Mouse (Mus musculus) adrenal gland, adult 8-10 months (tissue): ENCODE measurements around the gene Kcnk7. TPM values are rescaled to one million over a fixed set of nuclear protein-coding genes. Genes with fewer than 3 reads are reported as not detected.

Source experiments
- DNase-seq: peaks from one replicate; pipeline ENCODE4 v3.0.0; 2022
- total RNA-seq, 4 experiments: library from RNA; stranded (reverse); gene quantifications; 2 replicates each; pipeline ENCODE4 v1.2.4; 2022

Gene Kcnk7
- total RNA-seq, 4 experiments from 2014 or later: not detected

DNA sequence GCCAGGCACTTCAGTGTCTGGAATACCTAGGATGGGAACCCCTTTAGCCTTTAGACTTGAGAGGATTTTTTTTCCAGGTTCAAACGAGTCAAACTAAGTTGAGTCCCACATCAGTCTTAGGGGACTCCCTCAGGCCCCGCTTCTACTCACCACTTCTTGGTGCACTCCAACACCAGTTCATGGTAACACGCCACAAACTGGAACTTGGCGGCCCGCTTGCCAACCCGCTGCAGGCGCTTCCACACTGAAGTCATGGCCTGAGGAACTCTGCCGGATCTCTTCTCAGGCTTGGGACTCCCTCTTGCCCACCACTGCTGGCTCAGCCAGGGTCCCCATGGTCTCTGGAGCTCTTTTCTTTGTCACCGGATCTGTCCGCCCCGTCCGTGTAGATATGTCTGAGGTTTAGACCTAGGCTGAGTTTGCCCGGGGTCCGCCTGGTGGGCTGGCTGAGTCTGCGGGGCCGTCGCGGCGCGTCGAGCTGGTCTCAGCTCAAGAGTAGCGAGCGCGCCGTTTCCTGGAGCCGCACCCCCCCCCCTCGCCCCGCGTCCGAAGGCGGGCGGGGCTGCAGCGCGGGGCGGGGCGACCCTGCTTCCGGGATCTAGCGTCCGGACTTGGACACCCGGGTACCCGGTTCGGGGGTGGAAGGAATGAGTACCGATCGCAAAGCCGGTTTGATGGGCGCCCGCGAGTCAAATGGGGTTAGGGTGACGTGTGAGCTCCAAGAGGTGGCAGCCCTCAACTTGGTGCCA is 21.8 kb downstream of the Kcnk7 start, which contains the start of gene Ehbp1l1:
TSS of gene Ehbp1l1 (minus strand) at position 551 of the 749 bp plus-strand sequence.
- no peak for DNase-seq

DNA sequence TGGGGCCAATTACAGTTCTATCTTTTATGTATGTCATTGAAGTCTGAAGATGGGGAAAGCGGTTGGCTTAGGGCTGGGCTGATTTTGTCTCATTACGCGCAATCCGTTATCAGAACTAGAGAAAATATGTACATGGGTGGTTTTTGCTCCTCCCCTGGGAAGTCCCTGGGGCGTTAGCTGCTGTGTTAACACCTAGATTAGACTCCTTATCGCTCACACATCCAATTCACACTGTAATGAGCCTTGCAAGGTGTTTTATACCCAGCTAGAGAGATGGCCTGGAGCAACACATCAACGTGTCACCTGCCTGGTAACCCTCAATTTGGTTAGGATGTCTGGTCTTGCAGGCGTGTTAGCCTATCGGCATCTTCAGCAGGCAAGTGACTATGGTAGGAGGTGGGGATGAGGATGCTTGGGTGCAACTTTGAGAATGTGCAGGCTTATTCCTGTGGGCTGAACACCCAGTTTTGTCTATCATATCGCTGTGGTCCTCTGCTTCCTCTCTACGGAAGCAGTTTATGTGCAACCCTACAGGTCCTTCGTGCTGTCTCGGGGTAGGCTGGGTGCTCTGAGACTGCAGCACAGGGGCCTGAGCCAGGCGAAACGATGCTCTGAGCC is 22.9 kb downstream of the Kcnk7 start:
- DNase-seq: no peak

DNA sequence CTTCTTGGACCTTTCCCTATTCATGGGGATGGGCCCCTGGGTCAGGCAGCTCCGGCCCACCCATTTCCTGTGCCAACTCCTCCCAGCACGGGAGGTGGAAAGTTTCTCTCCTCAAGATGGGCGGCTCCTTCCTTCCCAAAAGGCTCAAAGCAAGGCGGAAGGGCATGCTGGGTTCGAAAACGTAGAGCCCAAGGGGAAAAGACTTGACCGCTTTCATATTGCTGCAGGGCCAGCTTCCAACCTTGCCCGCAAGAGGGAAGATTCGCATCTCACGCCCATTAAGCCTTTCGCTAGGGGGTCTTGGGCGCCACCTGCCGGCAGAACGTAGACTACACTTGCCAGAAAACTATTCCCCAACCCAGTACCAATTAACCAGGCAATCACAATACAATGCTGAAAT is 23.5 kb downstream of the Kcnk7 start:
- no peak for DNase-seq

DNA sequence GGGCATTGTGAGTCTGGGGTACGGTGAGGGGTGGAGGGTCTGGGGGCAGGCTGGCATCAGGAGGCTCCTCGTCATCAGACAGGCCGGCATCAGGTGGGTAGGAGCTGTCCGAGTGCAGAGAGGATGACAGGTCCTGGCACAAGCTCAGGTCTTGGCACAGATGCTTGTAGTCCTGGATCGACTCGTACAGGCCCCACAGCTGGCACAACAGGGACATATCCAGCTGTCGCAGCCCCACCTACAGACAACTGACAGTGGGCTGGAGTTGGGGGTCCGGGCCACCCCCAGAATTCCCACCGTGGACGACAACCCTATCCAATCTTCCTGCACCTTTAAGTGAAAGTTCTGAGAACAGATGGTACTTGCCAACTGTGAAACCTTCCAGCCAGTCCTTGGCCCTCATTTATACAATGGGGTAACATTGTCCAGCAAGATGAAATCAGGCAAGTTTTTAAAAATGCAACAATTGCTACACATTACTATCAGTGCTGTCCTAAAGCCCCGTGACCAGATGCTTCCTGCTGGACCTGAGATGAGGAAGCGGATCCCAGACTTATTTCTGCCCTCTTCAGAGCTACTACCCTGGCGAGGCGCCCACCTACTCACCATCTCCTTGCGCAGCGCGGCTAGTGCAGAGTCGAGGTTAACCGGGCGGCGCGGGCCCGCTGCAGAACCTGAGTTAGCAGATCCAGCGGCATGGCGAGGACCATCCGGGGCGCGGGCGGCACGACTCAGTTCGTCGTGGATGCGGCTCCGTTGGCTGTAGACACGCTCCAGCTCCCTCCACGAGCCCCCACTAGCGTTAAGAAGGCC is 24.7 kb downstream of the Kcnk7 start:
- no peak for DNase-seq

DNA sequence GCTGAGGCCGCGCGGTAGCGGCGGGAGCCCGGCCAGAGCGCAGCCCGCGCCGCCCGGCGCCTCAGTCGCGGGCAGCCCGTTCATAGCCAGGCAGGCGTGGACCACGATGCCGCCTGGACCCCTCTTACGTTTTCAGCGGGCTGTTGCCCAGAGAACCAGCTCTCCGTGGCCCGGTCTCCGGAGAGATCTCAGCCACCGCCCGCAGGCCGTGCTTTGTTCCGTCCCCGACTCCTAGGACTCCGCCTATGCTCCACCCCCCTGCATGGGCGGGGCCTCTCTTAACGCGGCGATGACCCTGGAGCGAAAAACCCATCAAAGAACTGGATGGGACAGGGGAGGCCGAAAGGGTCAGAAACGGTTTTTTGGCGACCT is 25.3 kb downstream of the Kcnk7 start, which contains the start of gene Fam89b:
TSS of gene Fam89b (minus strand) at position 210 of the 372 bp plus-strand sequence.
- DNase-seq: peak; percentile 86

DNA sequence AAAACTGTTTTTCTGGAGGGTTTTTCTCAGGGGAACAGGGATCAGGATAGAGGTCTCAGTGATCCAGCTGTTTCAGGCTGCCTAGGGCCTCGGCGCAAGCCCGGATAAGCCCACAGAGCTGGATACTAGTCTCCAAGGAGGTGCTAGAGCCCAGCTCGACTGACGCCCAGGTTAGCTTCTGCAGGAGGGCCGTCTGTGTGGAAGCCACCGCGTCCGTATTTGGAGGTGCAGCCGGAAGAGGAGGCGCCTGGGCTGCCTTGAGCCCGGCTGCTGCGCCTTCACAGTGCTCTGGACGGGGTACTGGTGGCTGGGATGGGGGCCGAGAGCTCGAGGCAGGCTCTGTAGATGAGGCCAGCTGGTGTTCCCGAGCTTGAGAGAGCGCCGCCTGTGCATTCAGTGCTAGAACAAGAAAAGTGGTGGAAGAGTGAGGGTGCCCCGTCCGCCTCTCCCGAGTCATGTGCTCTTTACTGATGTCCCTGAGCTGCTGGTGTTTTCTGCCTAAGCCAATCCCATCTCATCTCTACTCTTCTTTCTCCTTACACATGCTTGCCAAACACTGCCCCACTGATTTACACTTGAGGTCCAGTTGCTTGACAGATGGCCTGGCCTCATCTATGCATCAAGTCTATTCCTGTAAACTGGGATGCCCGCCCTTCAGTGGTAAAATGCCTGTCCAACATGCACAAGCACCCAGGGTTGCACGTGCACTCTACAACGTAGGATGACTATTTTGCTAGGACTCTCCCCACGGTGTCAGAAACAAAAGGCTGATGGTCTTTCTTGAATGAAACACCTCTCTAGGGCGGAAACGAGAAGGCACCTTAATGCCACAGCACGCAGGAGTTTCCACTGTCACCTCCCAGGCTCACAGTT is 26.4 kb downstream of the Kcnk7 start:
- no peak for DNase-seq

DNA sequence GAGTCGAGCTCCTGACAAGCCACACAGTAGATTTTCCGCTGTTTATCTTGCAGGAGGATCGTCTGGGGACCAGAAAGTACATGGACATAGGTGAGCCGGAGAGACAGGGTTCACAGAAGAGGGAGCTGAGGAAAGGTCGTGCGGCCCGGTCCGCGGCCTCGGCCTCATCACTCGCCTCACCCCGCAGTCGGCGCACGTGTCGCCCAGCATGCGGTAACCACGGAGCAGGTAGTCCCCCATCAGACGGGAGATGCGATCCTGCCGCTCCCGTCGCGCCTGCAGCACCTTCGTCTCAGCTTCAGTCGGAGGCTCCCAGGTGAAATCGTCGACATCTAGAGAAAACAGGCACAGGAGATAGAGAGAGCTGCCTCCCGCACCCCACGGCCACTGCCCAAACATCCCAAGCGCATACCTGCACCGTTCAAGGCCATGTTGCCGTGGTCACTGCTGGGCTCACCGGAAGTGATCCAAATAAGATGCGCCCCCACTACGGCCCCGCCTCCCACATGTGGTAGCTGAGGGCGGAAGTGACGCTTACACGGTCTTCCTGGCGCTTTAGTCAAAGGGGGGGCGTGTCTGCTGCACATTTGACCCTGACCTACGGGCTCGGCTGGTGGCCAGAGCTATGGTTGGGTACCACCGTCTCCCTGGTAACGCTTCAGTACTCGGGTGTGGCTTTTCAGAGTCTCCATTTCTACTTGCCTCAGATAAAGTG is 27.3 kb downstream of the Kcnk7 start:
- DNase-seq: peak; percentile 95

DNA sequence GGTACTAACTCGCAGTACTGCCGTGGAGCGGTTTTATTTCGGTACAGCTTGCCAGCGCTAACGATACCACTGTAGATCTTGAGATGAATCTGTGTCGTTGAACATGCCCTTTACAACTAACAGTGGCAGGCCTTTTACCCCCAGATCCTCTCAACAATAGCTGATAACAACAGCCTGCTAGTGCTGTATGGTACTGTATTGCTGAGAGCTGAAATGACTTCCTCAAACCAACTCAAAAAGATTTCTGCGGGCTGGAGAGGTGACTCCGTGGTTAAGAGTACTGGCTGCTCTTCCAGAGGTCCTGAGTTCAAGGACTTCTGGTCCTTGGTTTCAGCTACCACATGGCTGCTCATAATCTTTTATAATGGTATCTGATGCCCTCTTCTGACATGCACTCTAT is 30.2 kb downstream of the Kcnk7 start:
- no peak for DNase-seq

DNA sequence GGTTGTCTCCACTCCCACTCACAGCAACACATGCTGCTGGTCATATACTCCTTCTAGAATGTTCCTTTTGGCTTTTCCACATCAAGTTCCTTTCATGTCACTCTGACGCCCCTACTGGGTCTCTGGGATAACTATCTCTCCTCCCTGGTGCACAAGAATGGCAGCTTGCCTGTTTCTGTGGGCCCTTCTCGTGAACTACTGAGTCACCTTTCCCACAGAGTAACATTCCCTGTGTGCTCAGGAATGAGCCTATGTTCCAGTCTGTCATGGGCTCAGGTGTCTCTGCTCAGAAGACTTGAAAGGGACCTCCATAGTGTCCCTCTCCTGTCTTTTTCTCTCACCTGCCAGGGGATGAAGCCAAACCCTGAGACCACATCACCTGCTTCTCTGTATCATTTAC is 35.3 kb downstream of the Kcnk7 start:
- no peak for DNase-seq

DNA sequence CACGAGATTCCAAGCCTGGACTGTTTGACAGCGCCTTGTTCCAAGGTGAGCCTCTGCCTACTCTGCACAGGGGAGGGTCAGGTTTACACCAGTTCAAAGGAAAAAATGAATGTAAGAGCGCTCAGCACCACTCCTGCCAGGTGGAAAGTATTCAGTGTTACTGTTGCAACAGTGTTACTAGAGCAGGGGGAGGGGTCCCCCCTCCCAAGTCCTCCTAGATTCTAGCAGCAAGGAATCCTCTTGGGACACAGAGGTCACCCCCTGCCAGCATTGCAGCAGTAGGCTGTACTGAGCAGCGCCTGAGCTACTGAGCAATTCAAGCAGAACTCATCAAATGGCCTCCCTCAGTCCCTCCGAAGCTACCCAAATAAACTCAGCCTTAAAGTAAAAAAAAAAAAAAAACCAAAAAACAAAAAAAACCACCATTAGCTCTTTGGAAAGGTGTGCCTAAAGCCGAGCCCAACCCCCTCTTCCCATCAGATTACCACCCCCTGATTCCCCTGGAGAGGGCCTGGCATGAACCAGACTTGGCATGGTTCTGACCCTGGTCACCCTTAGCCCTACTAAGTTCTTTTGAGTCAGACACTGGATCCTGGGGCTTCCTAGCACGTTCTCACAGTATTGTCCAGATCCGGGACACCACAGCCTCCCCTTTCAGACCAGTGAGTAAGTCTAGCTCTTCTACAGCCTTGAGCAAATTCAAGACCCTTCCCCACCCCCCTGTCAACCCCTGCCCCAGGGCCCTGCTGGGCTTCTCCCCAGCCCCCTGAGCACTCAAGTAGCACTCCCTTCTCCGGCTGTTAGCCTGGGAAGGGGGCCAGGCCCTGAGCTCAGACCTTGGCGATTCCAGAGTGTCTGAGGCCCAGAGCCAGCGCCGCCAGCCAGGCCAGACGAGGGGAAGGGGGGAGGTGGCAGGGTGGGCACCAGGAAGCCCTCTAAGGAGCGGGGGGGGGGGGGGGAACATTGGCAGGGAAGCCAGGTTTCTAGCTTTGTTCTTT is 36.5 kb downstream of the Kcnk7 start, which contains the start of gene Ltbp3:
TSS of gene Ltbp3 (plus strand) at position 585 of the 998 bp plus-strand sequence.
- DNase-seq: no peak

DNA sequence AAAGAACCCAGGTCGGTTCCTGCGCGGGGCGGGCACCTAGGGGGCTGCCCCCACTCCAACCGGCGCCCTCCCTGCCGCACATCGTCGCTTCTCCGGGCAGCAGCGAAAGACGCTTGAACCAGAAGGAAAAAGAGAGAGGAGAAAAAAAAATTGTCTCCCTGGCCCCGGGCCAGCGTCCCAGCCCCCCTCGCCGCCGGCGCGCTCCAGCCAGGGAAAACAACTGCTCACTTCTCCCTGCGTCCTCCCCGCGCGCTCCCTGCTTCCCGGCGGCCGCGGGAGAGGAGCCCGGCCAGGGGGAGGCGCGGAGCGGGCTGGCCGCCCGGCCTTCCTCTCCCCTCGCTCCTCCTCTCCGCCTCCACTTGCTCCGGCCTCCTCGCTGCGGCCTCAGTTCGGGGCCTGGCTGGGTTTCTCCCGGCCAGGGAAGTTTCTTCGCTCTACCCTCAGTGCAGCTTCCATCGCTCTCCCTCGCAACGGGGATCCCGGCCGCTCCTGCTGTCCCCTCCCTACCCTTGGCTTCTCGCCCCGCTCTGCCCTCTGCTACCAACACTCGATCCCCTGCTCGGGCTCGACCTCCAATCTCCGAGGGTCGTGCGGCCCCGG is 37.6 kb downstream of the Kcnk7 start:
- DNase-seq: peak; percentile 78

DNA sequence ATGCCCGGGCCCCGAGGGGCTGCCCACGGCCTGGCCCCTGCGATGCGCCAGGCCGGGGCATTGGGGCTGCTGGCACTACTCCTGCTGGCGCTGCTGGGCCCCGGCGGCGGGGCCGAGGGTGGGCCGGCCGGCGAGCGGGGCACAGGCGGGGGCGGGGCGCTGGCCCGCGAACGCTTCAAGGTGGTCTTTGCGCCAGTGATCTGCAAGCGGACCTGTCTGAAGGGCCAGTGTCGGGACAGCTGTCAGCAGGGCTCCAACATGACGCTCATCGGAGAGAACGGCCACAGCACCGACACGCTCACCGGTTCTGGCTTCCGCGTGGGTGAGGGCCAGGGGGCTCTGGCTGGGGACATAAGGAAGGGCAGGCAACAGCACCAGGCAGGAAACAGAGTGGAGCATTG is 38.1 kb downstream of the Kcnk7 start:
- DNase-seq: no peak

DNA sequence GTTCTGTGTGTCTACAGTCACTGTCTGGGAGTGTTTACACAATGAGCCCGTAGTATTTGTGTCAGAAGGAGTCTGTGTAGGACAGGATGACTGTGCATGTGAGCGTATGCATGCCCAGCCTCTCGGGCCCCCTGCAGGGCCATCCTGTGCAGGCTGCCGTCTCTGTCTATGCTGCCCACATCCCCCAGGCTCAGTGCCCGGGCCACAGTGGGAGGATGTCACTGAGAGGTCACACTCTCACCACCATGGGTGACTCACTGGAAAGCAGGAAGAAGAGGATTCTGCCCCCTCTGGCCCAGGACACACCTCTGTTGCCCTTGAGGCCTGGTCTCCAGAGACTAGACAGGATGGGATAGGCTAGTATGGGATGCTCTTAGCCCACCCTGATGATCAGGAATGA is 39.4 kb downstream of the Kcnk7 start:
- peak; percentile 57 for DNase-seq

DNA sequence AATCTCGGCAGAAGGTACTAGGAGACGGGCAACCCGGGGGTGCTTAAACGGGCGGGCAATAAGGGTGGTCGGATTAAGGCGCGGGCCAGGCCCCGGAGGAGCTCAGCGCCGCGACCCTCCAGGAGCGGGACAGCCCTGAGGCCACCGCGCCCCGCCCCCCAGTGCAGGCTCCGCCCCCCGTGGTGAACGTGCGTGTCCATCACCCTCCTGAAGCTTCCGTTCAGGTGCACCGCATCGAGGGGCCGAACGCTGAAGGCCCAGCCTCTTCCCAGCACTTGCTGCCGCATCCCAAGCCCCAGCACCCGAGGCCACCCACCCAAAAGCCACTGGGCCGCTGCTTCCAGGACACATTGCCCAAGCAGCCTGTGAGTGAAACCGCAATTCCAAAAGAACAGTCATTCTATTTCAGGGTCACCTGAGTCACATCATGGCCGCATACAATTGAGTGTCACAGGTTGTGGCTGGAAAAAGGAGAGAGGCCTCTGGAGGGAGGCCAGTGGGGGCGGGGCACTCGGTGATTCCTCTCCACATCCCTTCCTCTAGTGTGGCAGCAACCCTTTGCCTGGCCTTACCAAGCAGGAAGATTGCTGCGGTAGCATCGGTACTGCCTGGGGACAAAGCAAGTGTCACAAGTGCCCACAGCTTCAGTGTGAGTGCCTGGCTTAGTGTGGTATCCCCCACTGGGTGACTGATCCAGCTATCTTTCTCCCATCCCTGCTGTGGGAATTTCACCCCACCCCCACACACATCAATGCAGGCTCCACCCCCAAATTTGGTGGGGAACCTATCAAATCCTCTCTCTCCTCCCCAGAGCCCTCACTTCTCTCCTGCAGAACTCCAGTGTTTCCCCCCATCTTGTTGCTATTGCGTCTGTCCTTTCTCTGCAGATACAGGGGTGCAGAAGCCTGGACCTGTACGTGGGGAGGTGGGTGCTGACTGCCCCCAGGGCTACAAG is 41.9 kb downstream of the Kcnk7 start:
- peak; percentile 74 for DNase-seq

DNA sequence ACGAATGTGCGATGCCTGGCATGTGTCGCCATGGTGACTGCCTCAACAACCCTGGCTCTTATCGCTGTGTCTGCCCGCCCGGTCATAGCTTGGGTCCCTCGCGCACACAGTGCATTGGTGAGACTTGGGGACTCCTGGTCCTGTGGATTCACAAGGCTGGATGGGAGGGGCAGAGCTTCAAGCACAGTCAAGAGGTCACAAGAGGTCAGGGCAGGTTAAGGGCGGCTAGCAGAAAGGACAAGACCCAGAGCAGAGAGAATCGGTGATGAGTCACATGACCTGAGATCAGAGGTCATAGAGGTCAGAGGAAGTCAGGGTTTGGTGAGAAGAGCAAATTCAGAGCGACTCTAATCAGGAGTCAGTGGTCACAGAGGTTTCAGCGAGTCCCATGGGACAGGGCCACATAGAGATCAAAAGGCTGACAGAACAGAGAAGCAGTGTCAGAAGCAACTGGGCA is 42.8 kb downstream of the Kcnk7 start:
- no peak for DNase-seq

DNA sequence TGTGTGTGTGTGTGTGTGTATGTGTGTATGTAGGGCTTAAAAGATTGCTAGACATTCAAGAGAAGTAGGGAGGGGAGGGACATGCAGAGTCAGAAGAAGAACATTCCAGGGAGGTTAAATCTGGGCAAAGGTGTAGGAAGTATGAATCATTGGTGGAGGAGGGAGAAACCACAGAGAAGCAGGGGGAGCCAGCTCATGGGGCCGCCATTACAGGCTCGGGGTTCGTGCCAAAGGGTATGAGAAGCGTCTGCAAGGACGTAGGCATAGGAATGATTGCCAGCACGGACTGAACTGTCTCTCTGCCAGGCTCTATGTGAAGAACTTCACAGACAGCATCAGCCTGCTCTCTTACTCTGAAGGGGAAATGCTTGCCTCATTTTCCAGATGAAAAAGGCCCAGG is 45.3 kb downstream of the Kcnk7 start:
- peak; percentile 75 for DNase-seq

DNA sequence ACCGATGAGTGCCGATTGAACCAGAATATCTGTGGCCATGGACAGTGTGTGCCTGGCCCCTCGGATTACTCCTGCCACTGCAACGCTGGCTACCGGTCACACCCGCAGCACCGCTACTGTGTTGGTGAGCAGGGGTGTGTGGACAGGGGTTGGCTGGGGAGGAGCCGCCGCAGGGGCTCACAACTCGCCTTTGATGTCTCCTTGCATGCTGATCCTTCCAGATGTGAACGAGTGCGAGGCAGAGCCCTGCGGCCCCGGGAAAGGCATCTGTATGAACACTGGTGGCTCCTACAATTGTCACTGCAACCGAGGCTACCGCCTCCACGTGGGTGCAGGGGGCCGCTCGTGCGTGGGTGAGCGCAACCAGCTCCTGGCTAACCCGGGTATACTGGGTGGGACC is 46.8 kb downstream of the Kcnk7 start:
- DNase-seq: no peak

DNA sequence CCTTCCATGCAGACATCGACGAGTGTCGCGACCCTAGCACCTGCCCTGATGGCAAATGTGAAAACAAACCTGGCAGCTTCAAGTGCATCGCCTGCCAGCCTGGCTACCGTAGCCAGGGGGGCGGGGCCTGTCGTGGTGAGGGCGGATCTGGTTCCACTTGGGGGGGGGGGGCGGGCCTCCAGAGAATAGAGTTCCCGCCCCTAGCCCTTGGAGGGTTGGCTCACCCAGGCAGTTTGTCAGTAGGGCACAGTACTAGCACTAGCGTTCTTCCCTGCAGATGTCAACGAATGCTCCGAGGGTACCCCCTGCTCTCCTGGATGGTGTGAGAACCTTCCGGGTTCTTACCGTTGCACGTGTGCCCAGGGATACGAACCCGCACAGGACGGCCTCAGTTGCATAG is 47.6 kb downstream of the Kcnk7 start:
- DNase-seq: peak; percentile 56
